Mouse (Mus musculus): ENCODE measurements around the gene Fermt2.

The Fermt2 gene

DNA sequence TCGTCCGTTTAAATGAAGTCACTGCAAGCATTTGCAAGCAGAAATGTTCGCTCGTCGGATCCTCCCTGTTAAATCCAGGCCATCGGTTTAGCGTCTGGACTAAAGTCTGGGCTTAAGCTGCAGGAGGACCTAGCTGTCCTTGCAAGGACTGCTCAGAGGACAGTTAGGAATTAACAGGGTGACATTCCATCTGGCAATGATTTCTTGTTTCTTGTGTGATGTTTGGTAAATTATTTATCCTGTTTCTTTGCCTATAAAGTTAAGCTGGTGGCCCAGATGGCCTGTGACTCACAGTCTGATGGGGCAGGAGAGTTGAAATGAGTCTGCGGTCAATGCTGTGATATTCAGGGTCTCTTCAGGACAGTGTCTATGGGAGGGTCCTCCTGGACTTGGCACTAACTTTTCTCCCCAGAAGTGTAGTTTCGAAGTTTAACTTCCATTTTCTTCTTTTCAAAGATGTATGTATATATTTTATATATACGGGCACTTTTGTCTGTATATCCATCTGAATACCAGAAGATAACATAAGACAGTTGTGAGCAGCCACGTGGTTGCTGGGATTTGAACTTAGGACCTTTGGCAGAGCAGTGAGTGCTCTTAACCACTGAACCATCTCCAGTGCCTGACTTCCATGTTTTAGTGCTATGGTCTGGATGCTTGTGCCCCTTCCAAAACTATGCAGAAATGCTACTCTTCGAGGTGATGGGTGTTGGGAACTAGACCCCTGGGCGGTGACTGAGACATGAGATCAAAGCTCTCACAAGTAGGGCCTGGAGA, 99.7 kb downstream of the Fermt2 start:
- no peak for DNase-seq

DNA sequence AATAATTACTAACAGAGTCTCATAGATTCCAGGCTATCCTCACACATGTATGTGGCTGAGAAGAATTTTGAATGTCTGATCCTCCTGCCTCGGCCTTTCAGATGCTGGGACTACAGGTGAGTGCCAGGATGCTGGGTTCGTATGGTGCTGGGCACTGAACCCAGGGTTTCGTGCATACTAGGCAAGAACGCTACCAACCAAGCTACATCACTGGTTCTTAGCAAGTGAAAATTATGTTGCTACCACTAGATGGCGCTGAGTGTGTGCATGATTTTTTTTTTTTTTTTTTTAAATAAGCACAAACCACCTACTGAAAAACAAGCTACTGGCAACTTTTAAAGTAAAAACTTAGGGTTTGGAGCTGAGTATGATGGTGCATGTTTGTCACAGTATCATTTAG, 106.7 kb downstream of the Fermt2 start:
- peak; percentile 65 to 67 for DNase-seq

DNA sequence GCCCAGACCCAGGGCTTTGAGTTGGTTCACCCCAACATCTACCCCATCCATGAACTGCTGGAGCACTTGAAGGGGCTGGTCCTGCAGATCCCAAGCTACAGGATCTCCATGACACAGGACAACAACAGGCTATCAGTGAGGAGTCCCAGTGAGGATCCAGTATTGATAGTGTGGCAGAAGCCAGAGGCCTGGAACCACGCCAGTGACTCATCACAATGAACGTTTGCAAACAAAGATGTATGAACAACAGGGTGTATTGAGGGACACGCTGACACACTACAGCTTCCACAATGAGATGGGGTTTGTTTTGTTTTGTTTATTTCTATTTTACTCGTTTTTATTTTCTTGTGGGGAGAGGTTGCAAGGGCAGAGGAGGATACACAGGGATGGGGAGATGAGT, 107.5 kb downstream of the Fermt2 start:
- peak; percentile 6 to 29 for DNase-seq

DNA sequence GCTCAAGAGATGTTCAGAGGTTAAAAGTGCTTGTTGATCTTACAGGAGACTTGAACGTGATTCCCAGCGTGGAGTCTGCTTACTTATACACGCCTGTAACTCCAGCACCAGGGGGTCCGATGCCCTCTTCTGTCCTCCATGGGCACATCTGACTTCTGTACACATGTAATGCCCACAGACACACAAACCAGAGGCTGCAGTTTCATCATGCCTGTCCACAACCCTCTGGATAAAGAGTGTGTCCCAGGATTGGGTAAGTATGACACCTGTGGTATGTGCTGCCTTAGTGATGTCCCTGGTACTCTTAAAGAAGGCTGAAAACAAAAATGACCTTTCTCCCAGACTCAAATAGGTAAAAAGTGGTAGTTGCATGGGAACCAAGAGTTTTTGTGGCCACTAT, 110.6 kb downstream of the Fermt2 start:
- DNase-seq: no peak

DNA sequence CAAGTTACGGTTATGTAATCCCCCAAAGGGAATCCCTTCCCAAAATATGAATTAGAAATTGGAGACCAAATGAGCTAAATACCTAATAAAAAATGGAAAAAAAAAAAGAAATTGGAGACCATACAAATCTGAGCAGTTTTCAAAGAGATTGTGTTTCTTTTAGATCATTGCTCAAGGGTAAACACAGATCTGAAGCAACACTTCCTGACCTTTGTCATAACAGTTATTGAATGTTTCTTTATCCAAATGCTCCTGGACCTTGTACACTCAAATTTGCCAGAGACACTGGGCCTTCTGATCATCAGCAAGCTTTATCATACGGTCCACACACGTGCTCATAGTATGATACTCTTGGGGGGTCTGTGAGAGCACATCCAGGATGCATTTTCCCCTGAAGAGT, 111.4 kb downstream of the Fermt2 start:
- DNase-seq: no peak

DNA sequence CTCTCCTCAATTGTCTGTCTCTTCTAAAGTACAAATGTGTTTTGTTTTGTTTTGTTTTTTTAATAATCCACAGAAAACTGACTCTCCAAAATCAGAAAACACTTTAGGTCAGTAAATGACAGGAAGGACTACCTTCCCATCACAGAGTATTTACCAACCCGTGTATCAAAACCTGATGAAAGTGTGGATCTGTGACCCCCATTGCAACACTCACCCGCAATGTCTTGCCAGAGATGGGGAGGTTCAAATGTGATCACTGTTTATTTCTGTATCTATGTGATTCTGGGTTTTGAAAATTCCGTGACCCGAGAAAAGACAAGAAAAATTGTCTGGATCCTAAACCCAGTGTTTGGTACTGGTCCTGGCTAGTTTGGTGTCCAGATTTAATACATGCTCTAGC, 113.7 kb downstream of the Fermt2 start:
- DNase-seq: no peak
